Mouse (Mus musculus) gastrocnemius, postnatal 14 days (tissue): ENCODE results near the gene Uspl1. TPM values are rescaled to one million over a fixed set of nuclear protein-coding genes. Genes with fewer than 3 reads are reported as not detected.

ENCODE experiments used
- DNase-seq: peaks from one replicate; pipeline ENCODE4 v3.0.0; 2021; ENCODE audit warnings: mixed read lengths
- intact Hi-C: fragments of 180-260 bp; cut with DNase I; formaldehyde crosslinking; loops from one replicate; pipeline ENCODE4 v1.15.1; 2025; ENCODE audit warnings: low total_unique reads
- microRNA-seq, 2 experiments: library from miRNA; unstranded; fragments of <30 nt; microRNA quantifications; one replicate each; pipeline ENCODE4 v1.2.0; 2021
- total RNA-seq, 2 experiments: library from RNA; stranded (reverse); gene quantifications; 2 replicates each; pipeline ENCODE4 v1.2.3; 2021

The Uspl1 gene
- total RNA-seq, 2 experiments from 2014 or later, result 18.9 to 20.4 TPM

DNA sequence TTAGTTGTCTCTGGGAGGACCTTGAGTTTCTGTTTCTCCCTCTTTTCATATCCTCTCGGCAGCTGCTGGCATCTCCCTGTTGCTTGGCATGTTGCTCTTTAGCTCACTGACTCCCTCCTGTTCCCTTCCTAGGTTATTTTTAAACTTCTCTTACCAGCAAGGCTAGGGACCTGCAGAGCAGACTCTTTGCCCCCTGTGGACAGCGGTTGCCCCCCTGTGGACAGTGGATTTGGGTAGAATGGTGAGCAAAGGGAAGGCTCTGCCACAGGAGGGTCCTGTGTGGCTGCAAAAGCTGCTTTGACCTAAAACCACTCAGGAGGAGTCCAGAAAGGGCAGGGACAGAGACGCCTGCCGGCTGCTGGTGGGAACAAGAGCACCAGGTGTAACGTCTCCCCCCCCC, 58.9 kb downstream of the Uspl1 start:
- intact Hi-C loops, result no loop called here
- DNase-seq, result peak; percentile 10

DNA sequence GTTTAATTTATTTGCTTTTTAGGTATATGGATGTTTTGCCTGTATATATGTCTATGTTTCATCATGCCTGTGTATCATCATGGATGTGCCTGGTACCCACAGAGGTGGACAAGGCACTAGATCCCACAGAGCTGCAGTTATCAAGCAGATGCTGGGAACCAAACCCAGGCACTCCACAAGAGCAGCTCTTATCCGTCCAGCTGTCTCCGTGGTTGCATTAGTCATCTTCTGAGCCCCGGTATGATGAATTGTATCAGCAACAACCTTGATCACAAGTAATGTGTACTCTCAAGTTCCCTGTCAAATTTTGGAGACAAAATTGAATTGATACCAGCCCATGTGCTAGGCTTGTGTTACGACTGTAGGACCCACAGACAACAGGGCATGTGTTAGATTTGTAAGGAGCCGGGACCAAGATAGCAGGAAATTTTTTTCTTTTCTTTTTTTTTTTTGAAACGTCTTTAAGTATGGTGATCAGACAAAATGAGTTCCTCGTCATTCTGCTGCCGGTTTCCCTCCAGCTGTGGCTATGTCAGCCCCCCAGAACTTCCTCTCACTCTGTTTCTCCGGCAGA, 61.3 kb downstream of the Uspl1 start:
- intact Hi-C loops, result no loop called here
- DNase-seq, result no peak

DNA sequence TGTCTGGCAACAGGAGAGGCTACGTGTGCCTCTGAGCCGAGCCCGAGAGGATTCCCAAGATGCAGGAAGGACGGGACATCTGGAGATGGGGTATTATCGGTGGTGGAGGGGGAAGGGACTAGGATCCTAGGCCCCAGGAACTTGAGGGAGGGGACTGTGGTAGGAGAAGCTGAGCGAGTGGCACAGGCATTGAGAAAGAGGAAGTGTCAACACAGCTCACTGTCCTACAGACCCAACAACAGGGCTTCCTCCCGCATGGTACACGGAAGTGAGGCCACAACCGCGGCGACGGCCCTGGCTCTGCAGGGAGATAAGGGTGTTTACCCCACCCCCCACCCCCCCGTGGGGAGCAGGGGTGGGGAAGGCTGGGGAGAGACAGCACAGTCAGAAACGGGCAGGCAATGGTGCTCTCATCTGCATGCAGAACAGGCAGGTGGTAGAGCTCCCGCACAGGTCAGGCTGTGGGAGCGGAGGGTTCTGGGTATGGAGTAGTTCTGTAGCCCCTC, 61.9 kb downstream of the Uspl1 start:
- peak; percentile 40 for DNase-seq

DNA sequence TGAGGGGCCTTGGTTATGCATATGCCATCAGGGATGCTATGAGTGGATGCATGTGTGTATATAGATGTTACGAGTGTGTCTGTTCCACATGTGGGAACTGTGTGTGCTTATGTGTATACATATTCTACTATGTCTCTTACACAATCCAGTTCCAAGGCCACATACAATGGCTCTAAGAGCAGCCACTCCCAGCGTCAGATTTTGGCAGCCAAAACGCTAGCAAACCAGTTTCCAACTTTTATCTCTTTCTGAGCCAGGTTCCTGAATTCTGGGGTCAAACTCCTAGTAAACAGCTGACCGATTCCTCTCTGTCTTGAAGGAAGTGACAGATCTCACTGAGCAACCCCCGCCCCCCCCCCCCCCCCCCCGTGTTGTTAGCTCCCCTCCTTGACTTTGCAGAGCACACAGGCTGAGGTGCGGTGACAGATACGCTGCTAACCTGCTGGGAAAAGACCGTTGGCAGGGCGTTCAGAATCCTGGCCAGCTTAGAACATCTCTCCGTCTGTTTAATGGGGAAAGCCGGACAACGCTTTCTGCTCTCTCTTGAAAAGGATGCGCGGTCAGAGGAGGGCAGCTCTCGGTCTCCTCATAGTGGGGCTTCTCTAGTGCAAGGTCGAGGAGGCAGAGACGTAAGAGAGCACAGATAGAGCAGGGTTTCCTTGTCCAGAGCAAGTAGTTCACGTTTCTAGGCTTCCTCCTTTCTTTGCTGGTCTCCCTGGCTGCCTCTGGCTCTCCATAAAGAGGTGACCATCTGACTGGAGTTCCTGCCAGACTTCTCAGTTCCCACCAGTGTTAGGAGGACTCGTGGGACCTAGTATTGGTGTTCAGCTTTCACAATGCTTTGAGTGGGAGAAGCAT, 63.1 kb downstream of the Uspl1 start:
- intact Hi-C loops, result no loop called here
- peak; percentile 29 for DNase-seq

More for the DNA sequence above, 61.9 kb downstream of the Uspl1 start:
- intact Hi-C loops, result no loop called here

DNA sequence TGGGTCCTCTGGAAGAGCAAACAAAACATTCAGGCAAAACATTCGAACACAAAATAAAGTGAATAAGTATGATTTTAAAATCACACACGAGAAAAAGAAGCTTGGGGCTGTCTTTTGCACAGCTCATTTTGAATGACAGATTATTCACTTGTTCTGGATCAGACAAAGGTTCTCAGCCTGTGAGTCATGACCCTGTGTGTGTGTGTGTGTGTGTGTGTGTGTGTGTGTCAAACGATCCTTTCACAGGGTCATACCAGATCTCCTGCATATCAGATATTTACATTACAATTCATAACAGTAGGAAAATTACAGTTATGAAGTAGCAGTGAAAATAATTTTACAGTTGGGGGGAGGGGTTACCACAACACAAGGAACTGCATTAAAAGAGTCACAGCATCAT, 68.2 kb downstream of the Uspl1 start:
- DNase-seq, result no peak
- intact Hi-C loops, result no loop called here

DNA sequence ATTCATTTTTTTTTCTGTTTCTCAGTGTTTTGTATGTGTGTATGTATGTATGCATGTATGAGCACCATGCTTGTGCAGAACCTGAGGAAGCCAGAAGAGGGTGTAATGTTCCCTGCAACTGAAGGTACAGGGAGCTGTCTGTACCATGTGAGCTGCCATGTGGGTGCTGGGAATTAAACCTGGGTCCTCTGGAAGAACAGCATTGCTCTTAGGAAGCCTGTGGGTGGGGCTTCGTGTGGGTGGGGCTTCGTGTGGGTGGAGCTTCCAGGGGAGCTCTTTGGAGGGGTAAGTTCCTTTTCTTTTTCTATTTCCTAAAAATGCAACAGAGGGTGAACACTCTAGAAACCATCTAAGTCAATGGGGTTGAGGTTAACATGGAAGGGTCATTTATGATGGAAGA, 69.3 kb downstream of the Uspl1 start:
- intact Hi-C loops, result no loop called here
- no peak for DNase-seq

DNA sequence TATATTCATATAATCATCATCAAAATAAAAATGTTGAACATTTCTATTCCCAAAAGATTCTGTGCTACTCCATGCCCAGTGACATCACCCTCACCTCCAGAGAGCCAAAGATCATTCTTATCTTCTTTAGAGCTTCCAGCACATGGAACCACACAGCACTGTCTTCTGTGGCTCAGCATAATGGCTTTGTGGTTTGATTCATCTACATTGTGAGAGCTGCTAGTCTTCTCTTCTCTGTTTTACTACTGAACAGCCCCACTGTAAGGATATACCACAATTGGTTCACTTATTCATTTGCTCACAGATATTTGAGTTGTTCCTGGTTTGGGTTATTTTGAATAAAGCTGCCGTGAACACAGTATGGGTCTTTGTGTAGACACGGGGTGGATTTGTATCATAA, 71.4 kb downstream of the Uspl1 start:
- no peak for DNase-seq
- intact Hi-C loops, result no loop called here

DNA sequence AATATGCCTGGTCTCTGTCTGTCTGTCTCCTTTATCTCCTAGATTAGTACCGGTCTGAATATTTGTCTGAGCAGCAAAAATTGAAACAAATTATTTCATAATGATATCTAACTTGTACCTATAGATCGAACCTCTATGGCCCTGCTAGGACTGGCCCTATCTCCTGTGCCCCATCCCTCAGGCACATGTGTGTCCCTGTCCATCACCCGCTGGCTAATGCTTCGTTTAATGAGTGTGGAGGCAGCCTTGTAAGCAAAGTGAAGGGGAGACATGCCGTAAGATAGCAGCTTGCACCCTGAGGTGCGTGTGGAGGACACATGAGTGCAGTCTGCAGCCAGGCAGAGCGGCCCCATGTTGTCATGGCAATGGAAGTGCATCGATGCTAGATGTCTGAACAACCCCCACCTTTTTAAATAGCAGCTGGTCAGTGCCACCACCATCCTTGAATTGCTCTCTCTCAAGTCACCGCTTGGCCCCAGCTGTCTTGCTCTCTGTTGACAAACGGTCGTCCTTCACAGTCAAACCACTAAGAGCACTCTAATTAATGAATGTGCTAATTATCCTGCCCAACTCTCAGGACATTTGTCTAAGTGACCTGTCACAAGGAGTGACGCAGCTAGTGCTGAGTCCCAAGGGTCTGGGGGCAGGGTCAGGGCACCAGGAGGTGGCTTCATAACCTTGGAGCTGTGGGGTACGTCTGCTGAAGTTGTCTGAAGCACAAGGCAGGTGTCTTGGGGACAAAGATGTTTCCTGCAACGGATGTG, 73.5 kb downstream of the Uspl1 start:
- DNase-seq, result no peak
- intact Hi-C loops, result no loop called here

DNA sequence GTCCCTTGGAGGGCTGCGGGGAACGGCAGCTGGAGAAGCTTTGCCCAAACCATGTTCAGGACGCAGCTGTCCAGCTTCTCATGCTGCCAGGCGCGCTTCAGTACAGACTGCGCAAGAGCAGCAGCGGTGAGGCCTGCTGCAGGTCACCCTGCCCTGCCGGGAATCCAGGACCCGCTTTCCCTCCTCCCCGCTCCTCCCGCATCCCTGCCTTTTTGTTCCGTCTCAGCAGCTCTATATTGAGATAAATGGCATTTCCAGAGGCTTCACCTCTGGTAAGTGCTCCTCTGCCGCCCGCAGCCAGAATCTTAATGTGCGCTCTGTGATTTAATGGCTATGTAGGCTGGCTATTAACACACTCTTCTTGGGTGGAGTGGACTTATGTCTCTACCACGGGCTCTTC, 74.9 kb downstream of the Uspl1 start:
- intact Hi-C loops, result no loop called here
- DNase-seq, result peak; percentile 66

DNA sequence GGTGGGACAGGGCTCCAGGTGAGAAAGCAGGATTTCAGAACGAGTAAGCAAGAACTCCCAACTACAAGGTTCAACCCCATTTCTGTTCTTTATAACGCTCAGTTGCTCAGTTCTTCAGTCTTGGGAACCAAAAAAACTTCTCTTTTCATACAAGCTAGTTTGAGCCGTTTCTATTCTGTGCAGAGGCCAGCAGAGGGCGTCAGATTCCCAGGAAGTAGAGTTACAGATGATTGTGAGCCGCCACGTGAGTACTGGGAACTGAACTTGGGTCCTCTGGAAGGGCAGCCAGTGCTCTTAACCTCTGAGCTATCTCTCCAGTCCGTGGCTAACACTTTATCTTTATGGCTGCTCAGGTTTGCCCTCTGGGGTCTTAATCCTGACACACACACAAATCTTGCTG, 77.3 kb downstream of the Uspl1 start:
- intact Hi-C loops, result no loop called here
- no peak for DNase-seq

DNA sequence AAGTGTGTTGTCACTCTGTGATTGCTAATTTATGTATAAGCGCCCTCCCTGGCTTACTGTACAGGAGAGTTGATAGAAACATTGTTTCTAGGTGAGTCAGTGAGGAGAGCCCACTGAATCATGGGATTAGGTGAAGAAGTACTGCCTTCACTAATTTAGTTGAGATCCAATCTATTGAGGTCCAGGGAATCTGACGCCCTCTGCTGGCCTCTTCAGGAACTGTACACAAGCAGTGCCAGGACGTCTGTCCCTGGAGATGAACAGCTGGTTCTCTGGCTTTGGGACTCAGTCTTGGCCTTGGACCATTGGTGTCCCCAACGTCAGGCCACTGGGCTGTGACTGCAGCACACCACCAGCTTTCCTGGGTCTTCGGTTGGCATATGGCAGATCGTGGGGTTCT, 77.7 kb downstream of the Uspl1 start:
- peak; percentile 48 for DNase-seq
- intact Hi-C loops, result no loop called here

DNA sequence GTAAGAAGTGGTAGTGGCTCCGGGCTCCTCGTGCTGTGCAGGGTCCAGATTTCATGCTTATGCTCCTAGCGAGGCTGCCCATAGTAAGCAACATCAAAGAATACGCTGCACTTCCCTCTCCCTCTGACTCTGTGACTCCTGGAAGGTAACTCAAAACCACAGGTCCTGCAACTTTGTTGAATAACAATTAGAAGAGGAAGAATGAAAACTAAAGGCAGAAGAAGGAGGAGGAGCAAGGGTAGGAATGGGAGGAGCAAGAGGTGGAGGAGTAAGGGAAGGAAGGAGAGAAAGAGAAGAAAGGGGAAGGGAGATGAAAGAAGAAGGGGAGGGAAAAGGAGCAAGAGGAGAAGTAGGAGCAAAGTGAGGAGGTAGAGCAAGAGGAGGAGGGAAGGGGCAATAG, 80.3 kb downstream of the Uspl1 start, which contains the start of gene Alox5ap:
Gene Alox5ap, plus strand, starts transcription at position 363 of the 400 bp plus-strand sequence.
- no peak for DNase-seq
- intact Hi-C loops, result no loop called here

DNA sequence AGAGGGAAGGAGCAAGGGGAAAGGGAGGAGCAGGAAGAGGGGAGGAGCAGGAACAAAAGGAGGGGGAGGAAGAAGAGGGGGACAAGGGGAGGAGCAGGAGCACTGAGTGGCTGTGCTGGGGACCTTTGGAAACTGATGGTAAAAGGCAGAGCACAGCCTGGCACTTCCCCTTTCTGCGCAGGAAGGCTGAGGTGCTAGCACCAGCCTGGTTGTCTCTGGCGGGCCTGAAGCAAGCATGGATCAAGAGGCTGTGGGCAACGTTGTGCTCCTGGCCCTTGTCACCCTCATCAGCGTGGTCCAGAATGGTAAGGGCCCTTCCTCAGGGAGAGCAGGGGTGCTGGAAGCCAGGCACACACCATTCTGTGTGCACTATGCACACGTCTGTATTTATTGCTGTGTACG, 80.7 kb downstream of the Uspl1 start:
- intact Hi-C loops, result no loop called here
- no peak for DNase-seq

Small RNA genes within 50 kb of the gene (microRNA-seq; reads per million reads assigned to microRNA genes)
- 0 reads per million in 2 experiments for gene Gm24105

Other genes with a start within 250 kb of the Uspl1 start
- gene Gm42791, start 189.2 kb upstream of the Uspl1 start, total RNA-seq, result 1 to 10 TPM; 1.1 to 1.5 TPM
- gene Hmgb1, start 139 bp downstream of the Uspl1 start, total RNA-seq, result 100 to 1,000 TPM; 125 to 131 TPM
- gene Alox5ap, start 80.4 kb downstream of the Uspl1 start, total RNA-seq, result 1 to 10 TPM; 8.2 to 9.5 TPM
- 10 to 100 TPM; 16.8 to 17.1 TPM for gene Medag, start 227.4 kb downstream of the Uspl1 start, total RNA-seq